Mouse (Mus musculus): ENCODE data around the gene Nudt4.

DNA sequence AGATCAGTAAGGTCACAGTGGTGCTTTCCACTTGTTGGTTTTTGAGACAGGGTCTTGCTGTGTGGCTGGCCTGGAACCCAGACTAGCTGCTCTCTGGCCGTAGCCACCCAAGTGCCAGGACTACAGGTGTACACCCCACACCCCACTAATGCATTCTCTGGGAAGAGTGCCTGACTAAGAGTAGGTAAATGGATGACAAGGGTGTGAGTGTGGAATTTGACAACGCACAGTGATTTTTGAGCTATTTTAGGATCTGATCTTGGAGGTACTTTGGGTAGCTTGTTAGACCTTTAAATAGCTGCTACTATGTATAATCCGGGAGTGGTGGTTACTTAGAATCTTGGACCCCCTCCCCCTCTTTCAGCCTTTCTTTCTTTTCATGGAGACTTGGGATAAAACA lies 24.7 kb downstream of the Nudt4 start:
- no peak for TF ChIP-seq CTCF (IDR thresholded peaks at IDR 0.05; ENCODE audit: insufficient read depth, low read depth, low read length)
- TF ChIP-seq POLR2A (IDR thresholded peaks at IDR 0.05; ENCODE audit: insufficient read depth, low read depth, low read length): no peak

Measured in olfactory bulb, adult 2 months (tissue).